12 mouse cellular contexts compared by ENCODE assay signal in the genomic region with DNA sequence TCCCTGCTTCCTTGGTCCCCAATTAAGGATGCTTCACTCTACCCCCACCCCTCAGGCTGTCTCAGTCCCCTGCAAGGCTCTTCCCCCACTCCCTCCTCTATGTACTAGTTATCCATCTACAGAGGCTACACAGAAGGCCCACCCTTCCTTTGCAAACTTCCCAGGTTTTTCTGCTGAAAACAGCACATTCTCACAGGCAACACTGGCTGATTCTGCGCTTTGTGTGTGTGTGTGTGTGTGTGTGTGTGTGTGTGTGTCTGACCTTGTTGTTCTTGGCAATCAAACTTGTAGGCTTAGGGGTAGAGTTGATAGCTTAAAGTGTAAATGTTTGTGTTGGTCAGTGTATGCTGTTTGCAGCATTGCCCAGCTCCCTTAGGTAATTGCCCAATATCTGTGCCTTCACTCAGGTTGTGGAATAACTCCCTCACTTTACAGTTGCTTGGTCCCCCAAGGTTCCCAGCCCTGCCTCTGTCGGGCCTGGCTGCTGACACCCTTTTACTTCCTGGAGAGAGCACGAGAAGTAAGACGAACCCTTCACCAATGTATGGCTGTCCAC.
DNase-seq lines count a peak whose midpoint lies in the region; ATAC-seq lines count a peak whose summit lies in the region.
"Had no signal": no experiment of that assay in that cellular context is flagged by ENCODE, and none has a peak within 500 bp of the region (broad histone marks: within the 10 kb centered on the region; RNA-seq: fewer than 3 reads in every experiment).

No protein-coding gene starts in this region.

- intact Hi-C loops in heart, postnatal 36 days (cut with DNase I) = no loop called here

- no peak overlapping the region for H3K9ac ChIP-seq in heart, embryonic 12.5 days
- H3K9ac ChIP-seq in lung, embryonic 16.5 days (ENCODE audit: low read length) = peak overlapping the region; percentile 4; the same call in 1 of the 2 replicates
- no peak overlapping the region for H3K9ac ChIP-seq in limb, embryonic 13.5 days
- H3K9ac ChIP-seq: midbrain, embryonic 12.5 days had no signal

- WGBS in heart, embryonic 12.5 days = 35% methylated on average over 4 of the region's 4 CpGs
- WGBS in lung, embryonic 16.5 days = 22% methylated on average over 4 of the region's 4 CpGs
- 44% methylated on average over 4 of the region's 4 CpGs for whole genome bisulfite sequencing in limb, embryonic 13.5 days

- H3K4me2 ChIP-seq in heart, embryonic 12.5 days = no peak overlapping the region
- no peak overlapping the region for H3K4me2 ChIP-seq in lung, embryonic 16.5 days (ENCODE audit: low read depth, low read length)
- H3K4me2 ChIP-seq in limb, embryonic 13.5 days (replicated peaks) = no peak overlapping the region
- H3K4me2 ChIP-seq: midbrain, embryonic 12.5 days had no signal

- H3K27me3 ChIP-seq in heart, embryonic 12.5 days (replicated peaks) = no peaks in the 10 kb centered on the region
- no peaks in the 10 kb centered on the region for H3K27me3 ChIP-seq in lung, embryonic 16.5 days (ENCODE audit: control insufficient read depth, insufficient read depth, low read depth, low read length)
- no peaks in the 10 kb centered on the region for H3K27me3 ChIP-seq in limb, embryonic 13.5 days
- H3K27me3 ChIP-seq: midbrain, embryonic 12.5 days had no signal

- H3K36me3 ChIP-seq in heart, embryonic 12.5 days = no peaks in the 10 kb centered on the region
- H3K36me3 ChIP-seq in lung, embryonic 16.5 days (ENCODE audit: control insufficient read depth, insufficient read depth, low read length) = no peaks in the 10 kb centered on the region
- H3K36me3 ChIP-seq in limb, embryonic 13.5 days = no peaks in the 10 kb centered on the region
- H3K36me3 ChIP-seq: midbrain, embryonic 12.5 days had no signal

- H3K9me3 ChIP-seq in heart, embryonic 12.5 days (replicated peaks) = 0 out of 2 replicates have a peak, but pooled peaks cover 2% of the 10 kb centered on the region
- peaks cover 3% of the 10 kb centered on the region; the same call in 1 of the 2 replicates for H3K9me3 ChIP-seq in lung, embryonic 16.5 days (ENCODE audit: control insufficient read depth, low read length)
- H3K9me3 ChIP-seq in limb, embryonic 13.5 days = 0 out of 2 replicates have a peak, but pooled peaks cover 3% of the 10 kb centered on the region
- H3K9me3 ChIP-seq: midbrain, embryonic 12.5 days had no signal

- DNase-seq in heart, postnatal 36 days = no peak
- DNase-seq in lung, postnatal 25 days (ENCODE audit: low spot score) = no peak
- peak; percentile 68 for DNase-seq in kidney, adult 11 months
- no peak for DNase-seq in frontal cortex, postnatal 25 days (ENCODE audit: low spot score in 2 of 2)
- DNase-seq in urinary bladder, adult 18-20 months (ENCODE audit: low spot score in 2 of 2) = no peak
- DNase-seq: cerebellum, adult 9-11 months; gastrocnemius, postnatal 25 days; right cerebral cortex, postnatal 14 days had no signal

- peak; percentile 60 for ATAC-seq in heart, embryonic 12.5 days (ENCODE audit: insufficient number of reproducible peaks, low FRiP score)
- peak; percentile 76 for ATAC-seq in lung, embryonic 16.5 days (ENCODE audit: low read depth)
- 0 out of 2 replicates have a peak, but pooled peaks have one; percentile 19 for ATAC-seq in limb, embryonic 13.5 days (ENCODE audit: low FRiP score, low read depth)

- H3K4me3 ChIP-seq in heart, embryonic 12.5 days = no peak overlapping the region
- no peak overlapping the region for H3K4me3 ChIP-seq in lung, embryonic 16.5 days (ENCODE audit: low read length)
- no peak overlapping the region for H3K4me3 ChIP-seq in limb, embryonic 13.5 days
- H3K4me3 ChIP-seq: midbrain, embryonic 12.5 days had no signal

- H3K27ac ChIP-seq in heart, embryonic 12.5 days (ENCODE audit: poor library complexity, severe bottlenecking) = peak overlapping the region; percentile 48
- no peak overlapping the region; the same call in 1 of the 2 replicates for H3K27ac ChIP-seq in lung, embryonic 16.5 days (ENCODE audit: low read length)
- H3K27ac ChIP-seq in limb, embryonic 13.5 days = 0 out of 2 replicates have a peak overlapping the region, but pooled peaks have one; percentile 39
- H3K27ac ChIP-seq: midbrain, embryonic 12.5 days had no signal

- H3K4me1 ChIP-seq in heart, embryonic 12.5 days (replicated peaks) = peaks cover 57% of the 10 kb centered on the region
- H3K4me1 ChIP-seq in lung, embryonic 16.5 days (replicated peaks; ENCODE audit: control insufficient read depth, insufficient read depth, low read length) = peaks cover 21% of the 10 kb centered on the region
- peaks cover 33% of the 10 kb centered on the region for H3K4me1 ChIP-seq in limb, embryonic 13.5 days
- H3K4me1 ChIP-seq: midbrain, embryonic 12.5 days had no signal

Comparison
In these comparisons a context has a peak if more than half of its experiments do, and no peak if none do; other contexts are left out.
1. ATAC-seq: peak in every context shown above with its lines; median percentile 76 in lung, embryonic 16.5 days; 60 in heart, embryonic 12.5 days; 19 in limb, embryonic 13.5 days.